Mouse (Mus musculus) stomach, embryonic 16.5 days (tissue): ENCODE measurements around the gene Cpe. TPM values are rescaled to one million over a fixed set of nuclear protein-coding genes. Genes with fewer than 3 reads are reported as not detected.

Experiments used
- ATAC-seq: fragments of 200-750 bp; cut with Nextera tagmentation; 2 replicates; pipeline ENCODE4 v1.8.0; 2017; ENCODE audit warnings: moderate number of reproducible peaks, moderate TSS enrichment; ENCODE audit not compliant: insufficient read depth, low FRiP score
- H3K27ac ChIP-seq: fragments of 300-500 bp; sonication (generic); 2 replicates; pipeline ENCODE4 v1.5.1; 2014; ENCODE audit warnings: low read length
- H3K27me3 ChIP-seq: fragments of 300-500 bp; sonication (generic); 2 replicates; pipeline ENCODE4 v1.6.1; 2014; ENCODE audit warnings: low read length, control low read depth, mixed read lengths; ENCODE audit not compliant: control insufficient read depth, insufficient read depth
- H3K36me3 ChIP-seq: fragments of 300-500 bp; sonication (generic); 2 replicates; pipeline ENCODE4 v1.6.1; 2014; ENCODE audit warnings: low read length; ENCODE audit not compliant: control insufficient read depth, insufficient read depth
- H3K4me1 ChIP-seq: fragments of 300-500 bp; sonication (generic); 2 replicates; pipeline ENCODE4 v1.6.1; 2014; ENCODE audit warnings: low read length, control low read depth, mixed read lengths; ENCODE audit not compliant: control insufficient read depth, insufficient read depth
- H3K4me2 ChIP-seq: fragments of 300-500 bp; sonication (generic); 2 replicates; pipeline ENCODE4 v1.6.1; 2014; ENCODE audit warnings: low read depth, low read length, mixed read lengths
- H3K4me3 ChIP-seq: fragments of 300-500 bp; sonication (generic); replicated peaks from 2 replicates; pipeline ENCODE4 v1.5.1; 2014; ENCODE audit warnings: mild to moderate bottlenecking, low read length
- H3K9ac ChIP-seq: fragments of 300-500 bp; sonication (generic); 2 replicates; pipeline ENCODE4 v1.6.1; 2014; ENCODE audit warnings: low read length
- H3K9me3 ChIP-seq: fragments of 300-500 bp; sonication (generic); replicated peaks from 2 replicates; pipeline ENCODE4 v1.6.1; 2016; ENCODE audit warnings: low read length, control low read depth; ENCODE audit not compliant: control insufficient read depth
- WGBS: fragments of 180-500 bp; shearing (Covaris S2); extraction: QIAGEN DNeasy Blood & Tissue Kit; methylation state at CpG from one replicate; pipeline ENCODE4 v1.1.7; 2014; 5-methylcytosine and 5-hydroxymethylcytosine counted together
- polyA plus RNA-seq: library from polyadenylated mRNA; unstranded; fragments of >200 nt; fragmentation: Nextera tagmentation; extraction: Ambion mirVana; gene quantifications from 2 replicates; pipeline ENCODE4 v1.2.1, GENCODE M21; 2015

Gene Cpe
- polyA plus RNA-seq, 1 experiment from 2014 or later = 151 TPM

- Histone ChIP-seq H3K9me3 (no peaks in the 10 kb centered on the region), H3K4me1 (no peaks in the 10 kb centered on the region), H3K27ac (peak overlapping the region; percentile 58), H3K4me2 (no peak overlapping the region), H3K9ac (no peak overlapping the region), H3K36me3 (no peaks in the 10 kb centered on the region), H3K27me3 (no peaks in the 10 kb centered on the region), H3K4me3 (no peak overlapping the region)
- no peak; the same call in 1 of the 2 replicates for ATAC-seq
- 73% methylated on average over 3 of the region's 3 CpGs for WGBS
These were observed 45.7 kb downstream of the Cpe start for GRCm38 (mm10) chr8:64647148-64647547.

DNA sequence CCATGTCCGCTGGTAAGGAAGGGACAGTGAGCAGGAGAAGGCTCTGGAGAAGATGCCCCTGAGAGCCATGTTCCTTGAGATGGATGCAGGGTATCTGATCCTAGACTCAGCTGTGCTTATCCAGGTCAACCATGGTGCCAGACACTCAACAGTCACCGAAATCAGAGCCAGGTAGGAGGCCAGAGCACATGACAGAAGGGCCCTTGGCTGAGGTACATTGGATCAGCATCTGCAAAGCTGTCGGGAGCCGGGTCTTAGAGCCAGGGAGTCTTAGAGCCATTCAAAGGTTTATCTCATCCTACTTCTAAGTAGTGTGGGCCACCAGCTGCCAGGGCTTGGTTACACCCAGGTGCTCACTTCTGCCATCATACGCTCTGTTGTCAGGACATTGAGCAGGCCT, 46.4 kb downstream of the Cpe start:
- H3K4me3 ChIP-seq = no peak overlapping the region
- 87% methylated on average over 5 of the region's 5 CpGs for WGBS
- H3K4me2 ChIP-seq = no peak overlapping the region
- H3K9me3 ChIP-seq = no peaks in the 10 kb centered on the region
- no peaks in the 10 kb centered on the region for H3K36me3 ChIP-seq
- no peak overlapping the region for H3K9ac ChIP-seq
- peak overlapping the region; percentile 58 for H3K27ac ChIP-seq
- H3K4me1 ChIP-seq = no peaks in the 10 kb centered on the region
- H3K27me3 ChIP-seq = no peaks in the 10 kb centered on the region
- ATAC-seq = no peak

DNA sequence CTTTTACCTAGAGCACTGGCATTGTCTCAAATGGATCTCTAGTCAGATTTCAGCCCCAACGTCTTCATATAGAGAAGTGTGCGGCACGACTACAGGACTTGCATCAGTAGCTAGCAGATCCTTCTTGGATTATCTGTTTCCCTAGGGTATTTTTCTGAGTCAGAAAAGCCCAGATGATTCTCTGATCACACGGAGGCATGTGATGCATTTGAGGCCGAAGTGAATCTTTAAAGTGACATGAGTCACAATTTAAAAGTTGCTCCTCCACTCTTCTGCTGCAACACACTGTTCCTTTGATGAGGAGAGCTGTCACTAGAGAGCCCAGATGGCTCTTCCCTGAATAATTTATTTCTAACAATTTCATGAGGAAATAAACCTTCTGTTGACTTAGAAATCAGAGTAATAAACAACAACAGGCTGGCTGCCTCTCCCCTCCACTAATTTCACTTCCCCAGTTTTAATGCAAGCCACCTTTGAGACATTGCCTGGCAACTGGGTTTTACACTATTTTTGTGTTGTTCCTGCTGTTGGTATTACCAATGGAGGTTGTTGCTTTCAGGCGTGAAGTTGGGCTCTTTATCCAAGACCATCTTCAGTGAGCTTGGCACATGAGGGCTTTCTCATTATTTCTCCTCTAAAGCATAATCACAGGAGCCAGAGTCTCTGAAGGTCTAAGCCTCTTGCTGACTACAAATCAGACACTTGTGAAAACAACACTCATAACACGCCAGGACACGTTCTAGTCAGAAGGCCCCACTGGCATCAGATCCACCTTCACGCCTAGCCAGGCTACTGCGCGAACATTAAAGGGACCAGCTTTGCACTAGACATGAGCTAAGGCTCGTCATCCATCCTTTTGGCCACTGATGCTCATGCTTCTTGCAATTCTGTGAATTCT, 48.5 kb downstream of the Cpe start:
- Histone ChIP-seq H3K4me3 (no peak overlapping the region), H3K9ac (no peak overlapping the region), H3K36me3 (no peaks in the 10 kb centered on the region), H3K4me1 (no peaks in the 10 kb centered on the region), H3K9me3 (no peaks in the 10 kb centered on the region), H3K27me3 (no peaks in the 10 kb centered on the region), H3K4me2 (no peak overlapping the region), H3K27ac (no peak overlapping the region)
- no peak for ATAC-seq
- WGBS = 87% methylated on average over 12 of the region's 12 CpGs

DNA sequence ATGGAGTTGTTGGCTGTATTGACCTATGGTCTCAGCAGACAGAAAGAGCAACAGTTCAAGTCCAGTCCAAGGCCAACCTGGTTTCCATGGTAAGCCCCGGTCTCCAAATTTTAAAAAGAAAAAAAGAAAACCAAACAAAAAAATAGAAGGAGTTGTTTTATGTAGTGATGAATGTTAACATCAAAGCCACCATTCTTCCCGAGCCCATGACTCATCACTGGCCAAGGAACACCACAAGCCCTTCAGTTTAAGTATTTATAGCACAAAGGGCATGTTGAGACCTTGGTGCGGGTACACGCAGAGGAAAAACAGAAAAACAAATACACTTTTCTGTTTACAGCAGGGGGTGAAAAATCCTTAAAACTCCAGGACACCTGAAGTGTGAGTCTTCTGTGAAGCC, 49.5 kb downstream of the Cpe start:
- WGBS = 65% methylated on average over 4 of the region's 4 CpGs
- H3K4me1 ChIP-seq = no peaks in the 10 kb centered on the region
- no peak overlapping the region for H3K4me2 ChIP-seq
- no peak overlapping the region for H3K9ac ChIP-seq
- H3K4me3 ChIP-seq = no peak overlapping the region
- H3K27me3 ChIP-seq = no peaks in the 10 kb centered on the region
- H3K27ac ChIP-seq = no peak overlapping the region
- no peak for ATAC-seq
- H3K9me3 ChIP-seq = no peaks in the 10 kb centered on the region
- H3K36me3 ChIP-seq = no peaks in the 10 kb centered on the region

GRCm38 (mm10) chr8:64642799-64643198, 50.1 kb downstream of the Cpe start:
- H3K36me3 ChIP-seq = no peaks in the 10 kb centered on the region

GRCm38 (mm10) chr8:64640599-64640998, 52.3 kb downstream of the Cpe start:
- WGBS = 72% methylated on average over 1 of the region's 1 CpGs
- no peaks in the 10 kb centered on the region for H3K27me3 ChIP-seq
- no peak for ATAC-seq

More at GRCm38 (mm10) chr8:64642799-64643198, 50.1 kb downstream of the Cpe start:
- Histone ChIP-seq H3K9me3 (no peaks in the 10 kb centered on the region), H3K9ac (no peak overlapping the region), H3K4me1 (no peaks in the 10 kb centered on the region), H3K27ac (no peak overlapping the region), H3K4me2 (no peak overlapping the region), H3K4me3 (no peak overlapping the region), H3K27me3 (no peaks in the 10 kb centered on the region)
- 78% methylated on average over 3 of the region's 3 CpGs for WGBS
- ATAC-seq = no peak; the same call in 1 of the 2 replicates

DNA sequence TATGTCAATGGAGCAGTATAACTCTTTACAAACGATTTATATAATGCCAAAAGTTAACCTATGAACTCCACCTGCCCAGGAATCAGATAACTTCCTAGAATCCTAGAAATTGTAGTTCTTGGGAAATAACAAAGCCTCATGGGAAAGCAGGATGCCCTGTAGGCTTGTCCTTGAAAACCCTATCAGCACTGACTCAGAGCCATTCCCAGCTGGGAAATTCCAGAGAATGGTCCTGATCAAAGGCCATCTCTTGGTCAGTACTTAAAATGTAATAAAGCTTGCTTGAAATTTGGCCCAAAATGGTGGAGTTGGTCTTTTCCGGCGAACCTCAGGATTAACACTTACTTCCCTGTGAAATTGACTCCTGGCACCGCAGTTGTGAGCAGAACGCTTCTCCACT, 53.2 kb downstream of the Cpe start:
- H3K27me3 ChIP-seq = no peaks in the 10 kb centered on the region
- WGBS = 87% methylated on average over 5 of the region's 5 CpGs
- no peak for ATAC-seq
- no peak overlapping the region for H3K9ac ChIP-seq
- H3K9me3 ChIP-seq = no peaks in the 10 kb centered on the region
- no peaks in the 10 kb centered on the region for H3K36me3 ChIP-seq
- H3K4me1 ChIP-seq = no peaks in the 10 kb centered on the region
- H3K4me3 ChIP-seq = no peak overlapping the region
- H3K4me2 ChIP-seq = no peak overlapping the region
- H3K27ac ChIP-seq = no peak overlapping the region

More at GRCm38 (mm10) chr8:64640599-64640998, 52.3 kb downstream of the Cpe start:
- Histone ChIP-seq H3K9me3 (no peaks in the 10 kb centered on the region), H3K4me1 (no peaks in the 10 kb centered on the region), H3K9ac (no peak overlapping the region), H3K4me3 (no peak overlapping the region), H3K4me2 (no peak overlapping the region), H3K36me3 (no peaks in the 10 kb centered on the region), H3K27ac (no peak overlapping the region)

DNA sequence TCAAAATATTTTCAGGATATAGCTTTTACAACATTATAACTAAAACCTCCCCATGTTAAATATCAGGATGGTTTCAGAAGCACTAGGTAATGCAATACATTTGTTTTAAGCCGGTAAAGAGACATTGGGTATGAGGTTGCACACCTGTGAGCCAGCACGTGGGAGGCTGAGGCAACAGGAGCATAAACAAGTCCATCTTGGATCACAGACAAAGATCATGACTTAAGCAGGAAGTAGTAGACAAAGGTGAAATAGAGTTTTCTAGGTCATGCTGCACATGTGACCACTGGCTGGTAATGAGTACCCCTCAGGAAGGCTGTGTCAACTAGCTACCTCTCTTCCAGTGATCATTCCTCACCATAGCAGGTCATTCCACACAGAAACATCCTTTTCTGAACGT, 58.0 kb downstream of the Cpe start:
- ATAC-seq = no peak

DNA sequence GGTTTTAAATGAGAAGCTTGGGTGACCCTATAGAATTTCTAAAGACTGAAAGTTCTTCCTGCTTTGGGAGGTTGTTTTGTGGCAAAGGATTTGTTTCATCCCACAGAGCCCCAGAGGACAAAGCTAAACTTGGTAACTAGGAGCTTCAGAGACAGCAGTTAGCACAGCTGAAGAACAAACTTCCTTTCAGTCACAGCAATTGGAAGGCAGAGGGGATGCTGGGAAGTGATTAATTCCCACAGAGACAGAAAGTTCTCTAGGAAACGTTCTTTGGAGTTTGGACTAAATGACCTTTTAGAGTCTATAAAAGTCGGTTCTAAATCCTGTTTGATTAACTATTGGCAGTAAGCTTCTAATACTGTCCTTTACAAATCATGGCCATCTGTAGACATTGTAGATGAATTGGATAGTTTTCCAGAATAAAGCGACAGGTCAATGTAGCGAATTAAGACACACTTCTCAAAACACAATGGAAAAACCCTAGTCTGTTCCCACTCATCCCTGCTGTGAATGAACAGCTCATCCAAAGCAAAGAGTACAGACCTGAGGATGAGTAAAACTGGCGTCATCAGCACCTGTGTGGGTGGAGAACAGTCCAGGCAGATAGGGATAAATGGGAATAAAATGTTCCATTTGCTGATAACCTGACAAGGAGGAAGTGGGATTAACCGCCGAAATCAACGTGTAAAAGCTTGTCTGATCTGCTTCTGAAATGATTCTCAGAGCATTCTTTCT, 58.6 kb downstream of the Cpe start:
- H3K36me3 ChIP-seq = no peaks in the 10 kb centered on the region
- no peak overlapping the region for H3K27ac ChIP-seq
- H3K4me1 ChIP-seq = no peaks in the 10 kb centered on the region
- no peaks in the 10 kb centered on the region for H3K27me3 ChIP-seq
- no peak overlapping the region for H3K4me3 ChIP-seq
- no peak overlapping the region for H3K4me2 ChIP-seq
- 68% methylated on average over 8 of the region's 8 CpGs for WGBS
- ATAC-seq = no peak
- no peak overlapping the region for H3K9ac ChIP-seq
- no peaks in the 10 kb centered on the region for H3K9me3 ChIP-seq

More for the DNA sequence above, 58.0 kb downstream of the Cpe start:
- no peaks in the 10 kb centered on the region for H3K4me1 ChIP-seq
- no peaks in the 10 kb centered on the region for H3K27me3 ChIP-seq
- H3K4me3 ChIP-seq = no peak overlapping the region
- H3K9ac ChIP-seq = no peak overlapping the region
- WGBS = 55% methylated on average over 3 of the region's 3 CpGs
- H3K4me2 ChIP-seq = no peak overlapping the region
- no peaks in the 10 kb centered on the region for H3K36me3 ChIP-seq
- no peak overlapping the region for H3K27ac ChIP-seq
- H3K9me3 ChIP-seq = no peaks in the 10 kb centered on the region
